Mouse (Mus musculus) cerebellum, adult (tissue): Measurements from ENCODE around the gene 1700029J07Rik.

Experiments used
- ATAC-seq: cut with Nextera tagmentation; 2 replicates; pipeline ENCODE4 v1.9.2; 2017; ENCODE audit warnings: mild to moderate bottlenecking, moderate library complexity, mixed read lengths; ENCODE audit not compliant: insufficient number of reproducible peaks, low FRiP score, low TSS enrichment

Gene 1700029J07Rik

GRCm38 (mm10) chr8:45975126-45975836 lies at the start of gene 1700029J07Rik, which contains the start of gene Ufsp2:
Gene 1700029J07Rik, minus strand, starts transcription at chr8:45975252.
Gene Ufsp2, plus strand, starts transcription at chr8:45975528.
- ATAC-seq: peak; percentile 97

DNA sequence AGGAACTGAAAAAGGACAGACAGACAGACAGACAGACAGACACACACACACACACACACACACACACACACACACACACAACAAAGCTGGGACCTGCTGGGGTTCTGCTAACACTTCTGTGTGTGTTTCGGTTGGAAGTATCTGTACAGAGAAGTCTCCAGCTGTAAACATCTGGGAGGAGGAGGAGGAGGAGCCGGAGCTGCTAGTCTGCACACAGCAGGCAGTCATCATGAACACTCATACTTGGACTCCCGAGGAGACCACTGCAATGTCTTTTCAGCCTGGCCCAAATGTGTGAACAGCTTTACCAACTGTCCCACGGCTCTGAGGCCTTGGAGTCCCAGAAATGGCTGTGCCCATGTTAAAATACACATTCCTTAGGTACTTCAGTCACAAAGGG lies 49.3 kb upstream of the 1700029J07Rik start:
- ATAC-seq: no peak

- no peak for ATAC-seq
Measured at GRCm38 (mm10) chr8:46022758-46023157, 47.7 kb upstream of the 1700029J07Rik start.

- ATAC-seq: no peak
Measured at GRCm38 (mm10) chr8:46022203-46022602, 47.2 kb upstream of the 1700029J07Rik start.

DNA sequence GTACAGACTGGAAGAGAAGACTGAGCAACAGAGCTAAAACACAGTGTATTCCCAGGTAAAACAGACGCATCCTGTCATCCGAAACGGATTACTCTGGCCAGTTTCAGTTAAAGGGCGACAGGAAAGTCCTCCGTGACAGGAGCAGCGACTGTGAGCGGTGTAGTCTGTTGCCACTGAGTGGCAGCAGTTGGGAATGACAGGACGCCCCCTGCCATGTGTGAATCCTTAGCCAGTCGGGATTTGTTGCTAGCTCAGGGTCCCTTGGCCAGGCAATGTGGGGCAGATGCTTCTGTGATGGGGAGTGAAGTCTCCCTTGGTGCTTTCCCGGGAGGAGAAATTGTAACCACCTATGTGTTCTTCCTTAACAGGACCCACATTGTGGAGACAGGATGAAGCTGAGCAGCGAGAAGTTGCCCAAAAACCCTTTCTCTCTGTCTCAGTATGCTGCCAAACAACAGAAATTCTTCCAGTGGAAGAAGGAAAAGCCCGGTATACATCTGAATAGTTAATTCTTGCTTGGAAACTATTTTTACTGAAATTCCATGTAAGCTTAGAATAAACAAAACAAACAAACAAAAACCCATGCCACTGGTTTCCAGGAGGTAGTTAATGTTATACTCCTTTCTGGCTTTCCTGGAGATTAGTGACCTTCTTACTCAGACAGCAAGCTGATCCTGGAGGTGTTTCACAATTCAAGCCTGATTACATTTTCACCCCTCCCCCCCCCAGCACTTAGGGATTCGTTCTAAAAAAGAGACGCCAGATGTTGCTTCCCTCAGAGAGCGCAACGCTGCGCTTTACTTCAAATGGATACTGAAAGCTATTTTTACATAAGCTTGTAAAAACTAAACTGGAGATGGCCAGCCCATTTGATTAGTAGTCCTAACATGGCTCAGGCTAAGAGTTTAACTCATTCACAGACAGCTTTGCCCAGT lies 36.0 kb upstream of the 1700029J07Rik start:
- peak; percentile 88 for ATAC-seq

GRCm38 (mm10) chr8:46010306-46010705 lies 35.3 kb upstream of the 1700029J07Rik start:
- 0 out of 2 replicates have a peak, but pooled peaks have one; percentile 20 for ATAC-seq

- no peak for ATAC-seq
Measured at GRCm38 (mm10) chr8:46007050-46007672, 32.1 kb upstream of the 1700029J07Rik start.

- ATAC-seq: no peak
Measured at GRCm38 (mm10) chr8:46005596-46005995, 30.5 kb upstream of the 1700029J07Rik start, which contains the start of gene Ankrd37. Gene Ankrd37, minus strand, starts transcription at chr8:46005707.

DNA sequence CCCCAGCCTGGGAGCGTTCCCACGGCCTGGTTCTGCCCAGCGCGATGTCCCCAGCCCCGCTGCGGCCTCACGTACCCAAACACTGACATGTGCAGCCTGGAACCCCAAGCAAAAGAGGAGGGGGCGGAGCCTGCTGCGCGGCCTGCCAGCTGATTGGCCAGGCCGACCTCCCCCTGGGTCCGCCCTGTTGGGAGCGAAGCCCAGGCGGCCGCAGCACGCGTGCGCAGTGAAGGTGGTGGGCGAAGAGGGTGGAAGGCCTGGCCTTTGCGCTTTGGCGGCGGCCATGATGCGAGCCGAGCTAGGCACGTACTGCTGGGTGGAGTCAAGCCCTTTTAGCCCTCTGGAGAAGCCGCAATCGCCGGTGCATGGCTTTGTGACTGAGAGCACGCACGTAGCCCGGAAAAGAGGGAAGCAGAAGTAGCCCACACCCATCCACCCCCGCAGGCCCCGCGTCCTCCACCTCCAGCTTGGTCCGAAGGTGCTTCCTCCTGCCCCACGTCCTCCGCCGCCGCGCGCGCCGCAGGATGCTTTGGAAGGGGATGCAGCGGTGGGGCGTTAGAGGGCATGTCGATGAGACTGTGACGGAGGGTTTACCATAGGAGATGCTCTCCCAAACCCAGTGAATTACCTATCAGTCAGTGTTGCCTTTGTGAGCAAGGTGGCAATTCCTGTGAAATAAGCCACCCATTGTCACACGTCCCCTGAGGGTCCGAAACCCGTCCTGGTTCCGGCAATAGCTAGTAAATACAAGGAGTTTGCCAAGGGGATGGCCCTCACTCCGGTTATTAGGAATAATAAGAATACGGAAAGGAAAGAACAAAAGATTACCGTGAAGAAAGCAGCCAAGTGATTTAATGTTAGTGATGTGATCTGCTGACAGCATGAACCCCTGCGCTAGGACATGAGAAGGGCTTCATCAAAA lies 25.0 kb upstream of the 1700029J07Rik start:
- ATAC-seq: peak; percentile 94

DNA sequence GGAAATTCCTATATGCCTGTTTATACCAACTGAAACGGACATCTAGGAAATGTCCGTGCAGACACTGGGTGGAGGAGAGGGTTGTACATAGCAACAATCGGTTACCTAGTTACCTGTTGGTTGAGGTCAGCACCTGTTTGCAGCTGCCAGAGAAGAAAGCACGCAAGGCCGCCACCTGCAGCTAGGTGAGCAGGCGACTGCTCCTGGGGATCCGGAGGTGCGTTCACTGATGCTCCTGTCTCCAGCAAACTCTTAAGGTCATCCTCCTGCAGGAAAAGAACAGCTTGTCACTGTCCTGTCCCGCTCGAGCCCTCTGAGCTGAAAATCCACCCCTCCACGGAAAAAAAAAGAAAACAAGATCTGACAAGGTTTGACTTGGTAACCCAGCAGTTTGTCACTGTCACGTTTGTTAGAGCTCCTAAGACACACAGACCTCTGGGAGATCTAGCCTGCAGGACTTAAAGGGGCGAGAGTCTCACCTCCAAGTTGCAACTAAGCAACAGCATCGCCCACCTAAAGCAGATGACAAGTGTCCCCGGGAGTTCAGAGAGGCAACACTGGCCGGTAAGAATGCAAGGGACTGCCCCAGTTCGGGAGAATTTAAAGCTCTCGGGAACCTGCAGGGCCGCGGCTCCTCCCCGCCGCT lies 24.2 kb upstream of the 1700029J07Rik start, which contains the start of gene Lrp2bp:
Gene Lrp2bp, plus strand, starts transcription at position 166 of the 646 bp plus-strand sequence.
- peak; percentile 29 for ATAC-seq

- ATAC-seq: no peak
Measured at GRCm38 (mm10) chr8:45998228-45998627, 23.2 kb upstream of the 1700029J07Rik start.

- no peak for ATAC-seq
Measured at GRCm38 (mm10) chr8:45995576-45995975, 20.5 kb upstream of the 1700029J07Rik start.

GRCm38 (mm10) chr8:45994111-45994510 lies 19.1 kb upstream of the 1700029J07Rik start:
- ATAC-seq: no peak

GRCm38 (mm10) chr8:45990631-45991310 lies 15.7 kb upstream of the 1700029J07Rik start:
- no peak for ATAC-seq

DNA sequence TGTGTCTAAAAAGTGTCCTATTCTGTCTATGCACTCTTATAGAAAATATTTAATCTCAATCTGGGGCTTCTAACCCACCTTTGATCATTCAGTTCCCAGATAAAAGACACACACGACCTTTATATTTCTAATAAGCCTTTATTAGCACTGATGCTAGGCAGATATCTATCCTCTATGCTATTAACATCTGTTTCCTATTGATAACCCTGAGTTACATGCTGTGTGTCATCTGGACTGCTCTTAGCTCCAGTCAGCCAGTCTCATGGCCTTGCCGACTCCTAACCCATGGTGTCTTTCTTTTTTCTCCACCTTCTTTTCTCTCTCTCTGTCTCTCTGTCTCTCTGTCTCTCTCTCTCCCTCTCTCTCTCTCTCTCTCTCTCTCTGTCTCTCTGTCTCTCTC lies 13.1 kb upstream of the 1700029J07Rik start:
- no peak for ATAC-seq

DNA sequence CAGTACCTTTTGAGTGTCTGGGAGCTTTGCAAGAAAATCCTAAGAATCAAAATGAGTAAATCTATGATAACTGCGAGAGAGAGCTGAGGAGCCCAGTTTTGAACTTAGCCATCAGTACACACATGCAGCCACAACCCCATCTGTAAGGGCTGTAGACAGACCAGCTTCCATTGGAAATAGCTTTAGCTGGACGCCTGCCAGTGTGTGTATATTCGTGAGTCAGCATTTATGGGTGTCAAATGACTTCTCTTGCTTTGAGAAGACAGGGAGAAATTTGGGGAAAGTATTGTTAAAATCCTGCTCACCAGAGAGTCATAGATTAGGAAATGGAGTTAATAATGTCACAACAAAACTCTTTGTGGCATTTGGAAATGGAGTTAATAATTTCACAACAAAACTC lies 11.6 kb upstream of the 1700029J07Rik start:
- no peak for ATAC-seq

DNA sequence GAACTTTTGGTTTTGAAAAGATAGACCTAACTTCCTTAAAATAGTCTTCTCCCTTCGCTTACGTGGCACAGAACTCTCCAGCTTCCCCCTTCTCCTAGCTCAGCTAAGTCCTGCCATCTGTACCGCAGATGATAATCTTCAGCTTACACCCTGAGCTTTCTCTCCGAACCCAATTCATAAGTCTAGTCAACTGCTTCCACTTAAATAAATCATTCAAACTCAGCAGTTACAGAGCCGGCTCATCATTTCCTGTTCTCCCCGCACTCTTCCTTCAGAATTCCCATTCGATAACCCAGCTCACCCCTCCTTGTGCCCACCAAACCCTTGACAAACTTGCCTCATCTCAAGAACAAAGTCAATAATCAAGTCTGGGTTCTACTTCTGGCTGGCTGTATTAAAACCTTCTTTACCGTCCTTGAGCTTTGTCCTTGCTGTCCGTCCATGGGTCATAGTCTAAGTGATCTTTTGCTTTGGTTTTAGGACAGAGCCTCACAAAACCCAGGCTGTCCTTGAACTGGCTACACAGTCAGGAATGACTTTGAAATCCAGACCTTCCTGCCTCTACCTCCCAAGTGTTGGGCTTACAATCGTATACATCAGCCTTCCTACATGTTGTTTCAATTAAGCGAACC lies 901 bp upstream of the 1700029J07Rik start:
- peak; percentile 13; the same call in 1 of the 2 replicates for ATAC-seq

GRCm38 (mm10) chr8:45973988-45974505 lies 1.0 kb downstream of the 1700029J07Rik start:
- no peak for ATAC-seq
